Mouse (Mus musculus): ENCODE results near the gene Zfp36l2. TPM values are rescaled to one million over a fixed set of nuclear protein-coding genes. Genes with fewer than 3 reads are reported as not detected.

The Zfp36l2 gene
- polyA plus RNA-seq, 1 experiment from 2014 or later: 15.8 TPM

- DNase-seq (ENCODE audit: low spot score) (no peak), ATAC-seq (ENCODE audit: low FRiP score) (no peak)
These were observed 11.3 kb downstream of the Zfp36l2 start for GRCm38 (mm10) chr17:84176446-84176845.

GRCm38 (mm10) chr17:84175196-84175595 is 12.6 kb downstream of the Zfp36l2 start:
- Histone ChIP-seq H3K36me3 (ENCODE audit: control insufficient read depth, insufficient read depth, low read length) (no peaks in the 10 kb centered on the region), H3K9me3 (ENCODE audit: control insufficient read depth, low read length) (no peaks in the 10 kb centered on the region), H3K4me2 (replicated peaks; ENCODE audit: low read depth, low read length) (no peak overlapping the region), H3K4me1 (replicated peaks; ENCODE audit: control insufficient read depth, insufficient read depth, low read length) (no peaks in the 10 kb centered on the region), H3K27ac (ENCODE audit: low read depth, low read length) (no peak overlapping the region), H3K9ac (ENCODE audit: low read depth, low read length) (no peak overlapping the region), H3K27me3 (ENCODE audit: control insufficient read depth, insufficient read depth, low read length) (no peaks in the 10 kb centered on the region), H3K4me3 (ENCODE audit: low read depth, low read length) (no peak overlapping the region)
- DNase-seq (ENCODE audit: low spot score) (no peak), ATAC-seq (ENCODE audit: low FRiP score) (no peak)
- WGBS: 98% methylated on average over 17 of the region's 17 CpGs

More at GRCm38 (mm10) chr17:84176446-84176845, 11.3 kb downstream of the Zfp36l2 start:
- Histone ChIP-seq H3K4me2 (replicated peaks; ENCODE audit: low read depth, low read length) (no peak overlapping the region), H3K36me3 (ENCODE audit: control insufficient read depth, insufficient read depth, low read length) (no peaks in the 10 kb centered on the region), H3K27ac (ENCODE audit: low read depth, low read length) (no peak overlapping the region), H3K4me3 (ENCODE audit: low read depth, low read length) (no peak overlapping the region), H3K9ac (ENCODE audit: low read depth, low read length) (no peak overlapping the region), H3K9me3 (ENCODE audit: control insufficient read depth, low read length) (no peaks in the 10 kb centered on the region), H3K27me3 (ENCODE audit: control insufficient read depth, insufficient read depth, low read length) (no peaks in the 10 kb centered on the region), H3K4me1 (replicated peaks; ENCODE audit: control insufficient read depth, insufficient read depth, low read length) (no peaks in the 10 kb centered on the region)
- WGBS: 86% methylated on average over 7 of the region's 7 CpGs

- Histone ChIP-seq H3K36me3 (ENCODE audit: control insufficient read depth, insufficient read depth, low read length) (no peaks in the 10 kb centered on the region), H3K27ac (ENCODE audit: low read depth, low read length) (no peak overlapping the region), H3K9ac (ENCODE audit: low read depth, low read length) (no peak overlapping the region), H3K4me2 (replicated peaks; ENCODE audit: low read depth, low read length) (no peak overlapping the region), H3K27me3 (ENCODE audit: control insufficient read depth, insufficient read depth, low read length) (no peaks in the 10 kb centered on the region), H3K4me1 (replicated peaks; ENCODE audit: control insufficient read depth, insufficient read depth, low read length) (no peaks in the 10 kb centered on the region), H3K4me3 (ENCODE audit: low read depth, low read length) (no peak overlapping the region), H3K9me3 (ENCODE audit: control insufficient read depth, low read length) (no peaks in the 10 kb centered on the region)
- DNase-seq (ENCODE audit: low spot score): no peak
- no peak for ATAC-seq (ENCODE audit: low FRiP score)
- WGBS: 90% methylated on average over 4 of the region's 4 CpGs
These were observed 20.4 kb downstream of the Zfp36l2 start for GRCm38 (mm10) chr17:84167377-84167776.

- Histone ChIP-seq H3K27me3 (ENCODE audit: control insufficient read depth, insufficient read depth, low read length) (no peaks in the 10 kb centered on the region), H3K9ac (ENCODE audit: low read depth, low read length) (no peak overlapping the region), H3K4me2 (replicated peaks; ENCODE audit: low read depth, low read length) (no peak overlapping the region), H3K36me3 (ENCODE audit: control insufficient read depth, insufficient read depth, low read length) (no peaks in the 10 kb centered on the region), H3K27ac (ENCODE audit: low read depth, low read length) (no peak overlapping the region), H3K9me3 (ENCODE audit: control insufficient read depth, low read length) (no peaks in the 10 kb centered on the region), H3K4me3 (ENCODE audit: low read depth, low read length) (no peak overlapping the region), H3K4me1 (replicated peaks; ENCODE audit: control insufficient read depth, insufficient read depth, low read length) (no peaks in the 10 kb centered on the region)
- DNase-seq (ENCODE audit: low spot score) (no peak), ATAC-seq (ENCODE audit: low FRiP score) (no peak)
- WGBS: 88% methylated on average over 9 of the region's 9 CpGs
These were observed 21.4 kb downstream of the Zfp36l2 start for GRCm38 (mm10) chr17:84166135-84166860.

GRCm38 (mm10) chr17:84165735-84166134 is 22.0 kb downstream of the Zfp36l2 start:
- WGBS: 85% methylated on average over 3 of the region's 3 CpGs
- Histone ChIP-seq H3K4me1 (replicated peaks; ENCODE audit: control insufficient read depth, insufficient read depth, low read length) (no peaks in the 10 kb centered on the region), H3K9ac (ENCODE audit: low read depth, low read length) (no peak overlapping the region), H3K4me3 (ENCODE audit: low read depth, low read length) (no peak overlapping the region), H3K4me2 (replicated peaks; ENCODE audit: low read depth, low read length) (no peak overlapping the region), H3K27ac (ENCODE audit: low read depth, low read length) (no peak overlapping the region), H3K9me3 (ENCODE audit: control insufficient read depth, low read length) (no peaks in the 10 kb centered on the region), H3K36me3 (ENCODE audit: control insufficient read depth, insufficient read depth, low read length) (no peaks in the 10 kb centered on the region), H3K27me3 (ENCODE audit: control insufficient read depth, insufficient read depth, low read length) (no peaks in the 10 kb centered on the region)
- DNase-seq (ENCODE audit: low spot score): no peak
- no peak for ATAC-seq (ENCODE audit: low FRiP score)

GRCm38 (mm10) chr17:84164146-84164545 is 23.6 kb downstream of the Zfp36l2 start:
- WGBS: 83% methylated on average over 8 of the region's 8 CpGs
- H3K27ac ChIP-seq (ENCODE audit: low read depth, low read length): no peak overlapping the region

GRCm38 (mm10) chr17:84163066-84163785 is 24.5 kb downstream of the Zfp36l2 start:
- Histone ChIP-seq H3K4me2 (replicated peaks; ENCODE audit: low read depth, low read length) (no peak overlapping the region), H3K4me3 (ENCODE audit: low read depth, low read length) (no peak overlapping the region), H3K36me3 (ENCODE audit: control insufficient read depth, insufficient read depth, low read length) (no peaks in the 10 kb centered on the region), H3K4me1 (replicated peaks; ENCODE audit: control insufficient read depth, insufficient read depth, low read length) (no peaks in the 10 kb centered on the region), H3K27me3 (ENCODE audit: control insufficient read depth, insufficient read depth, low read length) (no peaks in the 10 kb centered on the region), H3K27ac (ENCODE audit: low read depth, low read length) (no peak overlapping the region), H3K9me3 (ENCODE audit: control insufficient read depth, low read length) (no peaks in the 10 kb centered on the region), H3K9ac (ENCODE audit: low read depth, low read length) (no peak overlapping the region)
- DNase-seq (ENCODE audit: low spot score) (no peak), ATAC-seq (ENCODE audit: low FRiP score) (no peak)
- WGBS: 84% methylated on average over 12 of the region's 12 CpGs

More at GRCm38 (mm10) chr17:84164146-84164545, 23.6 kb downstream of the Zfp36l2 start:
- Histone ChIP-seq H3K9me3 (ENCODE audit: control insufficient read depth, low read length) (no peaks in the 10 kb centered on the region), H3K9ac (ENCODE audit: low read depth, low read length) (no peak overlapping the region), H3K4me2 (replicated peaks; ENCODE audit: low read depth, low read length) (no peak overlapping the region), H3K36me3 (ENCODE audit: control insufficient read depth, insufficient read depth, low read length) (no peaks in the 10 kb centered on the region), H3K27me3 (ENCODE audit: control insufficient read depth, insufficient read depth, low read length) (no peaks in the 10 kb centered on the region), H3K4me1 (replicated peaks; ENCODE audit: control insufficient read depth, insufficient read depth, low read length) (no peaks in the 10 kb centered on the region), H3K4me3 (ENCODE audit: low read depth, low read length) (no peak overlapping the region)
- DNase-seq (ENCODE audit: low spot score): no peak
- ATAC-seq (ENCODE audit: low FRiP score): no peak

GRCm38 (mm10) chr17:84162211-84162760 is 25.5 kb downstream of the Zfp36l2 start:
- WGBS: 89% methylated on average over 8 of the region's 8 CpGs
- no peak overlapping the region for H3K4me2 ChIP-seq (replicated peaks; ENCODE audit: low read depth, low read length)
- H3K9me3 ChIP-seq (ENCODE audit: control insufficient read depth, low read length): no peaks in the 10 kb centered on the region
- no peak for ATAC-seq (ENCODE audit: low FRiP score)
- no peaks in the 10 kb centered on the region for H3K27me3 ChIP-seq (ENCODE audit: control insufficient read depth, insufficient read depth, low read length)
- DNase-seq (ENCODE audit: low spot score): no peak
- H3K4me3 ChIP-seq (ENCODE audit: low read depth, low read length): no peak overlapping the region
- no peaks in the 10 kb centered on the region for H3K36me3 ChIP-seq (ENCODE audit: control insufficient read depth, insufficient read depth, low read length)
- no peak overlapping the region for H3K27ac ChIP-seq (ENCODE audit: low read depth, low read length)
- H3K4me1 ChIP-seq (replicated peaks; ENCODE audit: control insufficient read depth, insufficient read depth, low read length): 0 out of 2 replicates have a peak, but pooled peaks cover 2% of the 10 kb centered on the region
- H3K9ac ChIP-seq (ENCODE audit: low read depth, low read length): no peak overlapping the region

All from hindbrain, embryonic 11.5 days (tissue).